Mouse (Mus musculus): ENCODE results near the gene Rnaseh2b. TPM values are rescaled to one million over a fixed set of nuclear protein-coding genes. Genes with fewer than 3 reads are reported as not detected.
A peak's percentile ranks its signal among the peaks of the same experiment; 100 is the strongest.

Rnaseh2b gene
- polyA plus RNA-seq, 1 experiment: 5.0 TPM

- DNase-seq (ENCODE audit: low read depth, low spot score): no peak
- 83% methylated on average over 4 of the region's 4 CpGs for WGBS
These were observed 57.8 kb downstream of the Rnaseh2b start for GRCm38 (mm10) chr14:62350186-62350585.

DNA sequence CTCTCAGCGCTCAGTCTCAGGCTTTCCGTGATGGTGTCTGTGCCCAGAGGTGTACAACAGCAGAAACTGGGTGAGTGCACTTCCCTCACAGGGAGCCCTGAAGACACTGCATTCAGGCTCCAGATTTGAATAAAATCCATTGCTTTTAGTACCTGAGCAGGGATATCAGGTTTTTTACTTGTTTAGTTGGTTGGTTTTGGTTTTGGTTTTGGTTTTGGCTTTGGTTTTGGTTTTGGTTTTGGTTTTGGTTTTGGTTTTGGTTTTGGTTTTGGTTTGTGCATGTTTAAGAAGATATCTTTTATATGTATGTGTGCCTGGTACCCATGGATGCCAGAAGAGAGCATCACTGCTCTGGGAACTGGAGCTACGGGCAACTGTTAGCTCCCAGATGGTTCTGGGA is 58.5 kb downstream of the Rnaseh2b start:
- no peak for DNase-seq (ENCODE audit: low read depth, low spot score)
- 98% methylated on average over 3 of the region's 3 CpGs for WGBS

DNA sequence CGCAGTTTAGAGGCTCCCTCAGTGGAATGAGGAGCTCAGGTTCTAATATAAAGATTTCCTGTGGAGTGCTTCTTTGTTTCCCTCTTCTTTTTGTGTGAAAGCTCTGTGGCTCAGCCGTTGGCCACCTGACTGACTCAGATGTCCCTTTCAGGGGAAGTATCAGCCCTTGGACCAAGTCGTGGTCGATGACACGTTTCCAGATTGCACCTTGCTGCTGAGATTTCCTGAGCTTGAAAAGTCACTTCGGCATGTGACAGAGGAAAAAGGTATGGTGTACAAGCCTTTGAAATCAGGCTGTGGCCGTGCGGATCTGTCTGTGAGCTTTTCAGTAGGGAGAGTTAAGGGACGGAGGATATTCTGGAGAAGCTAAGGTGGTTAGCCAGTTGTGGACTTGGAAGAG is 61.0 kb downstream of the Rnaseh2b start:
- WGBS: 87% methylated on average over 9 of the region's 9 CpGs
- no peak for DNase-seq (ENCODE audit: low read depth, low spot score)

GRCm38 (mm10) chr14:62353793-62354192 is 61.4 kb downstream of the Rnaseh2b start:
- DNase-seq (ENCODE audit: low read depth, low spot score): no peak
- WGBS: 89% methylated on average over 5 of the region's 5 CpGs

GRCm38 (mm10) chr14:62355201-62355600 is 62.8 kb downstream of the Rnaseh2b start:
- WGBS: 83% methylated on average over 7 of the region's 7 CpGs
- no peak for DNase-seq (ENCODE audit: low read depth, low spot score)

GRCm38 (mm10) chr14:62361263-62361980 is 69.0 kb downstream of the Rnaseh2b start:
- no peak for DNase-seq (ENCODE audit: low read depth, low spot score)
- 66% methylated on average over 8 of the region's 8 CpGs for WGBS

DNA sequence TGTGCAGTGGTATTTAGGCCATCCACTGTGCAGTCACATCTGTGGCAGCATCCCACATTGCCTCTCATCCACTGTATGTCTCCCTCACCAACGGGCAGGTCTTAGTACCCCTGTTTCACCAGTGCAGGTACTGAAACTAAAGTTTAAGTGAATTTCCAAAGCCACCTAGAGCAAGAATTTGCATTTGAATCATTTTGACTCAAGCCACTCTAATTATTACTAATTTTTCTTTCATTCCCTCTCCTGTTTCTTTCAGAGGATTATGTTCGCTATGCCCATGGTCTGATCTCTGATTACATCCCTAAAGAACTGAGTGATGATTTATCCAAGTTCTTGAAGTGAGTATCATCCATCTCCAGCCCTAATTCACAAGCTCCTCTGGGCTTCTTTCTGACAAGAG is 71.4 kb downstream of the Rnaseh2b start:
- 84% methylated on average over 2 of the region's 2 CpGs for WGBS
- DNase-seq (ENCODE audit: low read depth, low spot score): no peak

- 16% methylated on average over 6 of the region's 6 CpGs for WGBS
- peak; percentile 36 for DNase-seq (ENCODE audit: low read depth, low spot score)
These were observed 78.4 kb downstream of the Rnaseh2b start for GRCm38 (mm10) chr14:62370819-62371218.

GRCm38 (mm10) chr14:62374001-62374400 is 81.6 kb downstream of the Rnaseh2b start:
- 68% methylated on average over 10 of the region's 10 CpGs for WGBS
- no peak for DNase-seq (ENCODE audit: low read depth, low spot score)

DNA sequence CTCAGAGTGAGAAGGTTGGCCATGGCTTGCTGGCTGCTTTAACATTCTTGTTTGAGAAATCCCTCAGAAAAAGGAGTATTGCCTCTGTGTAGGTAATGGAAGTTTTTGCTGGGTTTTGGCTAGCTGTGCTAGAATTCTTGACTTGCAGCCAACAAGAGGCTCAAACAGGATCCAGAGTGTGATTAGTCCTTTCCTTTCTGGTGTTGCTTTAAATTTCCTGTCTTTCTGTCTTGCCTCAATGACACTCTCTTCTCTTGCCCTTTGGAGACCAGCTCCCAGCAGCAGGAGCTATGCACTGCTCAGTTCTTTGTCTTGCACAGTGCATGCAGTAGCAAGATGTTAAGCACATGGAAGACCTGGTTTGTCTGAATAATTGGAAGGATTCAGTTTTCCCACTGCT is 83.3 kb downstream of the Rnaseh2b start:
- DNase-seq (ENCODE audit: low read depth, low spot score): no peak

GRCm38 (mm10) chr14:62376115-62376514 is 83.7 kb downstream of the Rnaseh2b start:
- DNase-seq (ENCODE audit: low read depth, low spot score): no peak
- WGBS: 79% methylated on average over 2 of the region's 2 CpGs

GRCm38 (mm10) chr14:62379391-62379790 is 87.0 kb downstream of the Rnaseh2b start:
- DNase-seq (ENCODE audit: low read depth, low spot score): no peak
- 90% methylated on average over 2 of the region's 2 CpGs for WGBS

GRCm38 (mm10) chr14:62380606-62381005 is 88.2 kb downstream of the Rnaseh2b start:
- DNase-seq (ENCODE audit: low read depth, low spot score): no peak
- WGBS: 91% methylated on average over 6 of the region's 6 CpGs

DNA sequence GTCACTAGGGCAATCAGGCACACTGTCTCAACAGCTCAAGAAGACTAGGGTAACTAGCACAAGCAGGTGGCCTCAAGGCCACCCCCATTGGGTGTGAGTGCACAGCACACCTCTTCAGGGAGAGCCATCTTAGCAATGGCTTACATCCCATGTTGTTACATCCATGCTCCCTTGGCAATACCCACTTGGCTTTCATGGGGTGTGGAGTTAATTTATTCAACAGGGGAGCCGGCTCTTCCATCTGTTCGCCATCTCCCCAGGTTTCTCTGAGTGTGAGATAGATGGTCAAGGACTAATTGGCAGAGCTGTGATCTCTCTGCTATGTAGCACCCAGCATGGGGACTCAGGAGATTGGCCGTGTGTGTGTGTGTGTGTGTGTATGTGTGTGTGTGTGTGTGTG is 90.7 kb downstream of the Rnaseh2b start:
- WGBS: 96% methylated on average over 3 of the region's 3 CpGs
- DNase-seq (ENCODE audit: low read depth, low spot score): no peak

DNA sequence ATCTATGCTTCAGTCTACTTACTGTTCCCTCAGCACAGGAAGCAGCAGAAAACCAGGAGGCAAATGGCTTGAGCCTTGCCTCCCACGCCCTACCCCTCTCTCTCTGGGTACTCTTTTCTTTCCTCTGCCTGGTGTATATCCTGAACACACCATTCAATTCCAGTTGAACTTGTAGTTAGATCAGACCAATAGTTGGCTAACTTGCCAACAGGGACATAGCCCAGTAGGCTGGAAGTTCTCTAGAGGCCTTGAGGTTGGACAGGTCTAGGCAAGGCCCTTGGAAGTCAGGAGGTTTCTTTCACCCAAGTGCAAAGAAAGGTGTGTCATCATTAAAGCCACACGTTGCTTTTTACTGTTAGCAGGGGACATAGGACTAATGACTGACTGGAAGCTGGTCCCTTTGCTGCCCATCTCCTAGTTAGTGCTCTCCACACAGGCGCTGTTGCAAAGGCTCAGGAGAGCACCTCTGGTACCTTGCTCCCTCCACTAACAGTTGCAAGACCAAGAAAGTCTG is 91.5 kb downstream of the Rnaseh2b start:
- DNase-seq (ENCODE audit: low read depth, low spot score): no peak
- WGBS: 71% methylated on average over 3 of the region's 3 CpGs

- WGBS: 79% methylated on average over 6 of the region's 6 CpGs
- DNase-seq (ENCODE audit: low read depth, low spot score): no peak
These were observed 96.8 kb downstream of the Rnaseh2b start for GRCm38 (mm10) chr14:62389064-62389728.

DNA sequence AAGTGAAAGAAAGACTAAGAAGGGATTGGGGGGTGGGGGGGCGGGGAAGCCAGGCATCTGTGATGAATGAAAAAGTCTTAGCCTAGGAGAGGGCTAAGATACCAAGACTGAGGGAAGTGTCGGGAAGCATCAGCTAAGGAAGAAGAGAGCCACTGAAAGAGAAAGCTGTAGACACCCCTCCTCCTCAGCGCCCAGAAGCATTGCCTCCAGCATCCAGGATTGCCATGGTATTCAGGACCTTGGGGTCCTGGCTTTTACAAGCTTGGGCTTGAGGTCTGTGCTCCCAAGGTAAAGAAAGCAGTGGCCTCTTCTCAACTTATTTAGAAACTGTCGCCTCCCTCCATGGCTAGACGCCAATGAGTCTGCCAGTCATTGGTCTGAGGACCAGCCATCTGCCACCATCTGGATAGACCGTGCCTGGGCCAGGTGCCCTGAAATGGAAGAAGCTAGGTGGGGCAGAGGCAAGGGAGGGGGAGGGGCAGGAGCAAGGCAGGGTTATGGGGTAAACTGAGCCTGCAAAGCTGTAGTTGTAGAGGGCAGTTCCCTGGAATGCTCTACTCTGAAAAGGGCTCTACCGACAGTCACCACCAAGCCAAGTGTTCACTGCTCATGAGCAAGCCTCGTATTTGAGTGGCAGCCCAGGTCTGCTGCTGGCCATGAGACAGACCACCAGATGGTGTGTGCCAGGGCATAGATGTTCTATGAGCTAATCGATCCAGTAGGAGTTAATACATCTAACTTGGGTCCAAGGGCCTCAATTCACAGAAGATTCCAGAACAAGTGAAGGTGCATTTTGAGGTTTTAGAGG is 97.5 kb downstream of the Rnaseh2b start:
- 71% methylated on average over 9 of the region's 9 CpGs for WGBS
- no peak for DNase-seq (ENCODE audit: low read depth, low spot score)

- 49% methylated on average over 4 of the region's 4 CpGs for WGBS
- no peak for DNase-seq (ENCODE audit: low read depth, low spot score)
These were observed 100.4 kb downstream of the Rnaseh2b start for GRCm38 (mm10) chr14:62392754-62393153.

GRCm38 (mm10) chr14:62395346-62395745 is 103.0 kb downstream of the Rnaseh2b start:
- 56% methylated on average over 2 of the region's 2 CpGs for WGBS

GRCm38 (mm10) chr14:62416007-62416741 is 123.8 kb downstream of the Rnaseh2b start:
- 71% methylated on average over 7 of the region's 7 CpGs for WGBS
- DNase-seq (ENCODE audit: low read depth, low spot score): no peak

More at GRCm38 (mm10) chr14:62395346-62395745, 103.0 kb downstream of the Rnaseh2b start:
- DNase-seq (ENCODE audit: low read depth, low spot score): no peak
